Mouse (Mus musculus): ENCODE results near the gene Mrto4.

- TF ChIP-seq CTCF (IDR thresholded peaks at IDR 0.05; ENCODE audit: low read depth, low read length) (no peak), POLR2A (IDR thresholded peaks at IDR 0.05; ENCODE audit: insufficient read depth, low read length) (no peak)
These were observed 29.1 kb upstream of the Mrto4 start for GRCm38 (mm10) chr4:139381452-139381845.
